Mouse (Mus musculus): ENCODE data around the gene Mak.
"Not testable (repeated sequence)": the region's sequence is repeated elsewhere in the genome, so short reads cannot be mapped to it uniquely, and the experiment has no call there.

Mak gene

GRCm38 (mm10) chr13:40998537-40998936, 81.0 kb downstream of the Mak start:
- DNase-seq (ENCODE audit: low read depth), result not testable (repeated sequence)

- DNase-seq (ENCODE audit: low read depth), result peak; percentile 57
These were observed 84.8 kb downstream of the Mak start for GRCm38 (mm10) chr13:40994487-40995263.

- no peak for DNase-seq (ENCODE audit: low read depth)
These were observed 91.1 kb downstream of the Mak start for GRCm38 (mm10) chr13:40988418-40988817.

- DNase-seq (ENCODE audit: low read depth), result not testable (repeated sequence)
These were observed 91.8 kb downstream of the Mak start for GRCm38 (mm10) chr13:40987608-40988303.

- no peak for DNase-seq (ENCODE audit: low read depth)
These were observed 93.4 kb downstream of the Mak start for GRCm38 (mm10) chr13:40986081-40986480.

- peak; percentile 75 for DNase-seq (ENCODE audit: low read depth)
These were observed 96.7 kb downstream of the Mak start for GRCm38 (mm10) chr13:40982759-40983158.

- DNase-seq (ENCODE audit: low read depth), result peak; percentile 66
These were observed 100.2 kb downstream of the Mak start for GRCm38 (mm10) chr13:40979321-40979720.

- DNase-seq (ENCODE audit: low read depth), result peak; percentile 35
These were observed 100.9 kb downstream of the Mak start for GRCm38 (mm10) chr13:40978652-40979051.

GRCm38 (mm10) chr13:40977609-40978008, 101.9 kb downstream of the Mak start:
- peak; percentile 73 for DNase-seq (ENCODE audit: low read depth)

Measured in 416B (cell line).